Mouse (Mus musculus) thymus, postnatal 25 days (tissue): ENCODE measurements at regions not wholly inside any gene's neighbourhood (a gene's known extent, or its start where the extent isn't known, plus 50 kb on each side); places are given as distances from the start of the nearest gene placed in this dataset.

ENCODE experiments used
- DNase-seq: peaks from one replicate; pipeline ENCODE4 v3.0.0; 2022

DNA sequence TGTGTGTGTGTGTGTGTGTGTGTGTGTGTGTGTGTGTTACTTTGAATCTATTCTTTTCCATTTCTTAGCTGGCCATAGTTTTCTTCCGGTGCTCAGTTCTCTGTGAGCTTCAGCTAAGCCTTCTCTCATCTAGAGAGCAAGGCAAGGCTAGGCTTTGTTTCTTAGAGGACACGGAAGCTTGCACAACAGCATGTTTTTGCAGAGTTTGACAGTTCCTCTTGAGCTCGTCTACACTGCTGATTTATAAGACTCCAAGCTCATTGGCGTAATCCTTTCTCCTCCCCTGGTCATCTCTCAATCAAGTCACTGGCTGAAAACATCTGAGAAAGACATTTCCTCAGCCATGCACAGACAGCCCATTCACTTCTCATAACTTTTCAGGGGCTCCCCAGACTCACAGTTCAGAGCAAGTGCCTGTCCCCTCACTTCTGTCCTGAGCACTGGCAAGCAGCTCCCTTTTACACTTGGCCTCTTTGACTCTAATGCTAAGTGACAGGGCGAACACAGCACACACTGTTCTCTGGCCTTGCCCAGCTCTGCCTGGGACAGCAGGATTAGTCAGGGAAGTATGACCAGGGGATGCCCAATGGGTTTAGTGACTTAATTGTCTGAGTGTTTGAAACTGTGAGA, 362.3 kb upstream of the Npvf start:
- no peak for DNase-seq

- DNase-seq = no peak
Observed at GRCm38 (mm10) chr6:51017260-51017999, 363.2 kb upstream of the Npvf start.

DNA sequence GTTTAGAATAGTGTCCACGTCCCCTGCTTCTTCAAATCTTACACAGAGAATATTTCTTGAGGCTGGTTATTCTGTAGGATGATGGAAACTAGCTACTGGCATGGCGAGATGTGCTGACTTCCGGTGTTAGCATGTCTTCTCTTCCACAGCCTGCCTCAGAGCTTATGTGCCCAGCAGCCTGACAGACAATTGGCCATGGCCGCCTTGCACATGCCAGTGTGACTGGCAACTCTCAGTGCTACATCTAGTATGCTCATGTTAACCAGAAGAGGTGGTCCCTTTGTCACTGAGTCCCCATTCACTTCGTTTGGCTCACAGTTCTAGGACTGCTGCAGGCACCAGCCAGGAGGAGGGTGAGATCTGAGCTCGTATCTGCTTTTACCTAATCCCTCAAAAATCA, 367.0 kb upstream of the Npvf start:
- no peak for DNase-seq

- DNase-seq = no peak
Observed at GRCm38 (mm10) chr6:51023361-51023760, 369.1 kb upstream of the Npvf start.

GRCm38 (mm10) chr6:51024756-51025155, 370.5 kb upstream of the Npvf start:
- DNase-seq = no peak

GRCm38 (mm10) chr6:51025411-51025810, 371.2 kb upstream of the Npvf start:
- DNase-seq = no peak

- DNase-seq = no peak
Observed at GRCm38 (mm10) chr6:51027296-51027695, 373.1 kb upstream of the Npvf start.

GRCm38 (mm10) chr6:51029516-51029915, 375.3 kb upstream of the Npvf start:
- no peak for DNase-seq

GRCm38 (mm10) chr6:51029953-51030352, 375.7 kb upstream of the Npvf start:
- no peak for DNase-seq

DNA sequence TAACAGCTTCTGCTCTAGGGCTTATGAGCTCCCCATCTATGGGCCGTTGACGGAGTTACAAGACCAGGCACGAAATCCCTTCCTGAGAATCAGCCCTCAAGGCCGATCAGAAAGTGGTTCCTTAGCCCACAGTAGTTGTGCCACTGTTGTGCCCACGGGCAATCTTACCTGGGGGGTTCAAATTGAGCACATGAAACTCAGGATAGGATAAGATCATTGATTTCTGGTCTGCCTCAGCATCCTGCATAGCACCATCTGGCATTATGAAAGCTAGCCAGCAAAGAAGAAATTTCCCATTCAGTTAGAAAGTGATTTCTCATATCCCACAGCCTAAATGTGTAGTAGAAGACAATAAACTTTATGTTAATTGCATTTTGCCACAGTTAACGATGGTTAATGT, 379.6 kb upstream of the Npvf start:
- no peak for DNase-seq

- no peak for DNase-seq
Observed at GRCm38 (mm10) chr6:51036074-51036473, 381.8 kb upstream of the Npvf start.

- DNase-seq = no peak
Observed at GRCm38 (mm10) chr6:51036553-51036952, 382.3 kb upstream of the Npvf start.

GRCm38 (mm10) chr6:51036956-51037355, 382.7 kb upstream of the Npvf start:
- no peak for DNase-seq

DNA sequence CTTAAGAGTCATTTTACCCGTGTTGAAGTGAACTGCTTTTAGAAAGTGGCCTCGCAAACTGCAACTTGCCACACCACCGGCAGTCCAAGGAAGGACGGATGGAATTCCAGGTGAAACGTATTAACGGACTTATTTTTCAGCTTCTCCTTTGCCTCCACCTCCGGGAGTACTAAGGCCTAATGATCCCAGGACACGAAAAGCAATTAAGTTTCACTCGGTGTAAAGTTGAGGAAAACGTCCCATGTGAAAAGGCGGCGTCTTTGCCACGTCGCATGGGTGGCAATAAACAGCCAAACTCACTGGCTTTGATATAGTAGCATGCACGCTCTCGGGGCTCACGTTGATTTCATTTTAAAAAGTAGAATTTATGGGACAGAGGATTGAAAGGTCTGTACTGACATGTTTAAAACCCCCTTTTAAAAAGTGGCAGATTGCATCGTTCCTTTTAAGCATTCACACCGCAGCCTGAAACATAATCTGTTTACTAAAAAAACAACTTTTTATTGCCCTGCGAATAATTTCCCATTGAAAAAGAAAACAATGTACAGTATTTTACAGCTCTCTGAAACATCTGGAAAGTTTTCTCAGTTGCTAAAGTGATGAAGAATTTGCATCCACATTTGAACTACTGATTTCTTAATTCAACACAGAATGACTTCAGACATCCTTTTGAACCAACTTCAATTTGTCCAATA, 385.4 kb upstream of the Npvf start:
- DNase-seq = no peak

GRCm38 (mm10) chr6:51043970-51044369, 388.5 kb upstream of the Nfe2l3 start:
- DNase-seq = no peak

DNA sequence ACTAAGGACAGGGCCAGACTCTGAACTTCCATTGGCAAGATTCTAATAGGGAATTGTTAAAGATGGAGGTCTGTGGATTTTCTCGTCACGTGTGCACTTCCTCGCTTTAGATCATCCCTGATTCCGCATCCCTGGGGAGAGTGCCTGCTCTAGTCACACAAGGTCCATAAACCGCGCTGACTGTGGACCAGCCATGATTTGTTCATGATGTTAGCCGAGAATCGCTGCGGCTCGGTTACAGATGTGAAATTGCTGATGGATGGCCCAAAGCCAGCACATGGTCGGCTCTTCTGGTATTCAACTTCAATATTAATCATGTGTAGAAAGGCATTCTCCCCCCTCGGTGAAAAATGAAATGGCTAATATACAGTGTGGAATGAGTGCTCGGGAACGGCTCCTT, 387.6 kb upstream of the Nfe2l3 start:
- DNase-seq = no peak

DNA sequence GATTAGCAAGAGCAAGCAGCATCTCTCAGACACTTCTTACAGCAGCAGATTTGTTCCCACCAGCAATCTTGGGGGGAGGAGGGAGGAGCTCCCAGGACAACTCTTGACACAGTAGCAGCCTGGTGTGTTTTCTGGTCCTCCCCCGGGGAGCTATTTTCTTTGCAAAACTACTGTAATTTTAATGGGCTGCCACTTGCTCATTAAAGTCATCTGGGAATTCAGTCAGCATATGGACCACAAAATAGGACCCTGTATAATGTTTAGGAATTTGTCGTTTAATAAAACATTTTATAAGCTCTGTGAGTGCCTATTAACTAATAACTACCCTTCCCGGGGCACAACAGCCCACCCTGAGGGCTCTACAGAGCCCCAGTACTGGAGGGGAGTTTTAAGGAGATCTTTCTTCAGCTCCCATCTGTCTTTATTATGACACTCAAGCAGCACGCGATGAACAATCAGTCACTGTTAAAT, 380.0 kb upstream of the Nfe2l3 start:
- DNase-seq = no peak

- DNase-seq = no peak
Observed at GRCm38 (mm10) chr6:51057229-51057628, 375.2 kb upstream of the Nfe2l3 start.

DNA sequence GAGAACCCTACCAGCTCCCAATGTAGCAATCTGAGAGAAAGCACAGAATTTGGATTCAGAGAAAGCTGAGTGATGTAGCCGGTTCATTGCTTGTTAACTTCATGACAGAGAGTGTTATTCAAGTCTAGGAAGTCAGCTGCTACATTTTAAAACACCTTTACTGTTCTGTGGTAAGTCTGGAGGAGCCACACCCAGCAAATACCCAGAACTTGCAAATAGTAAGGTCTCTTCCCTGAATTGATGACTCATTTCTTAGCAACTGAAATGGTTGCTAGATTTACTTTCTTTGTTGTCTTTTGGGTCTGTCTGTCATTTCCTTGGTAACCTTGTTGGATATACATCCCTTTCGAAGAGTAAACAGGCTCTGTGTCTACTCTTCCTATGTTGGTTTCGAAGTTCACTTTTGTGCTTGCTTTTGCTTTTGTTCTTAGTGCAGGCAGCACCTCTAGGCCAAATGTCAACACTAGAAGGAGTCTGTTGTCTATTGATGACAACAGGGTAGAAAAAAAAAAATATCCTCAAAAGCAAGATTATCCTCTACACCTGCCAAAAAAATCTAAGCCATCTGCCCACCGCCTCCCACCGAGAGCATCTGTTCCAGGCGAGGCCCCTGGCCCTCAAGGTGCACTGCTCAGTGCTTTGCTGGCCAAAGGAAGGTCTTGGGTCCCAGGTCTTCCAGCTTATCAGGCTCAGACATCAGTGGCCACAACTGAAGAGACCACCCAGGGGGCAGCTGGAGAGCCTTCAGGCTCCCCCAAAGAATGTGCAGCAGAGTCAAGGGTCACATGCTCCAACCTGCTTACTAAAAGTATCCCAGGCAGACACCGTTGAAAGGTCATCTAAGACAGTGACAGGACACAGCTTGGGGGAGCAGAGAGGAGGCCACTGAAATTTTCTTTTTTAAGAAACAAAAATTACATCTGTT, 372.3 kb upstream of the Nfe2l3 start:
- DNase-seq = no peak

DNA sequence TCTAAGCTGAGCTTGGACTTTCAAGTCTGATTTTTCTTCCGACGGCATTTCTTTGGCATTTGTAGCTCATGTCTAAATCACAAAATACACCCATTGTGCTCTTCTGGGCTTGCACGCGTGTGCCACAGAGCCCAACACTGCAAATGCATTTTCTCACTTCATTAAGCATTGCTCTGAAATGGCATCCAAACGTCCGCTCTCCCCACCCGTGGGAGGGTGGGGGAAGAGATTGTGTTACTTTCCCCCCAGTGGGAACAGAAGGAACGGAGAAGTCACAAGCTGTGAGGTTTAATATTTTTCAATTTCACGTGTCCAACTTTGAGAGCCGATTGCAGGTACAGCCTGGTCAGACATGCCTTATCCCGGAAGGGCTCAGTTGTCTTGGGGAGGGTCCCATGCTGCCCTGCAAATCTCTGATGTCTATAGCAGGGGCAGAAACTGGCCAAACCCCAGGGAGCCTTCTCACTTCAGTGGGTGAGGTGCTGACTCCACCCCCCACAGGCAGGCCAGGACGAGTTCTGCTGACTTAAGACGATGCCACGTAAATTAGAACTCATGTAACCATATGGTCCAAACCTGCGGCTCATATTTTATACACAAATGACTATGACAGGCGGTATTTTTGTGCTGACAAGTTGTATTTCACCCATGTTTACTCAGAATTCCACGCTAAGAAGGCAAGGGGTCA, 371.5 kb upstream of the Nfe2l3 start:
- no peak for DNase-seq

DNA sequence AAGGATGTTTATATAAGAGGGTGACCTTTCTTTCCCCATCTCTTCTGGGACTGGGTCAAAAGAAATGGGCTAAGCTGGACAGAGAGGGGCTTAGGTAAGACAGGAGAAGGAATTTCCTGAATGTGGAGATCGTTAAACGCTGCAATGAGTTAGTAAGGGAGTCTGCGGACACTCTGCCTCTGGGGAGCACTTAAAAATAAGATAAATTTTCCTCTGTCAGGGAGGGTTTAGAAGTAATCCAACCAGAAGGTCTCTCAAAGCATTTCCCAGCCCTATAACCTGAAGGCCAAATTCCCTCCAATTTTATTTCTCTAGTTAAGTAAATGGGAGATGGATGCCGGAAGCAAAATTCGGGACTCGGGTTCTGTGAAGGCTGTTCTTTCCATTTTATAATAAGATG, 367.3 kb upstream of the Nfe2l3 start:
- no peak for DNase-seq

DNA sequence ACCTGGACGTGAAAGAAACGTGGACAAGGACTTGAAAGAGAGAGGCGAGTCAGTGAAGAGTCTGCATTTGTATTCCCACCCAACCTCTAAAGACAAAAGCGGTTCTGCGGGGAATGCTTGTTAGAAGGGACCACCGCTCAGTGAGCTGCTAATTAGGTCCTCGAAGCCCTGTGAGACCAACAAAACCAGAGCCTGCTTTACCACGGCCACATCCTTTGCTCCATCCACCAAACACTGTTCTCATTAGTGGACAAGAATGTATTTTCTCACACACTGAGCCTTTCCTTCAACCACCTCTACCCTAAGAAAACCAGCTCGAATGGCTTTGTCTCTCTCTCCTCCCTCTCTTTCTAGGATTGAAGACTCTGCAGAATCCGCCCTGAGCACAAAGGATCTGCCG, 365.1 kb upstream of the Nfe2l3 start:
- no peak for DNase-seq
